Mouse (Mus musculus) erythroblast, embryonic 14.5 days (primary cell): ENCODE results near the gene Crlf3.

Source experiments
- GATA1 ChIP-seq: IDR thresholded peaks from 2 replicates; pipeline ENCODE4 v1.6.1; 2012; ENCODE audit warnings: low read length, inconsistent platforms, mixed read lengths
- TAL1 ChIP-seq: IDR thresholded peaks from 3 replicates; pipeline ENCODE4 v1.6.1; 2012; ENCODE audit warnings: low read length, inconsistent platforms, mixed read lengths

- TF ChIP-seq TAL1: no peak
- TF ChIP-seq GATA1: no peak
Measured at GRCm38 (mm10) chr11:80101298-80101697, 20.5 kb upstream of the Crlf3 start.
